Mouse (Mus musculus): ENCODE results near the gene Hspa12b.
A peak's percentile ranks its signal among the peaks of the same experiment; 100 is the strongest.

The Hspa12b gene

GRCm38 (mm10) chr2:131129836-131130235 is 2.8 kb downstream of the Hspa12b start:
- DNase-seq (ENCODE audit: low spot score) = peak; percentile 66

GRCm38 (mm10) chr2:131130849-131131248 is 3.8 kb downstream of the Hspa12b start:
- DNase-seq (ENCODE audit: low spot score) = no peak

- DNase-seq (ENCODE audit: low spot score) = no peak
Observed at GRCm38 (mm10) chr2:131132111-131132888, 5.2 kb downstream of the Hspa12b start.

- no peak for DNase-seq (ENCODE audit: low spot score)
Observed at GRCm38 (mm10) chr2:131132930-131133547, 6.0 kb downstream of the Hspa12b start, which contains the start of gene Gm11037. Gene Gm11037 (plus strand): TSS chr2:131133497.

GRCm38 (mm10) chr2:131134381-131134780 is 7.3 kb downstream of the Hspa12b start:
- no peak for DNase-seq (ENCODE audit: low spot score)

- DNase-seq (ENCODE audit: low spot score) = no peak
Observed at GRCm38 (mm10) chr2:131134826-131135400, 7.8 kb downstream of the Hspa12b start.

GRCm38 (mm10) chr2:131135521-131136139 is 8.6 kb downstream of the Hspa12b start:
- peak; percentile 90 for DNase-seq (ENCODE audit: low spot score)

- DNase-seq (ENCODE audit: low spot score) = no peak
Observed at GRCm38 (mm10) chr2:131138296-131138695, 11.2 kb downstream of the Hspa12b start.

- DNase-seq (ENCODE audit: low spot score) = no peak
Observed at GRCm38 (mm10) chr2:131138760-131139159, 11.7 kb downstream of the Hspa12b start.

- no peak for DNase-seq (ENCODE audit: low spot score)
Observed at GRCm38 (mm10) chr2:131139287-131139686, 12.2 kb downstream of the Hspa12b start.

GRCm38 (mm10) chr2:131139886-131140532 is 12.9 kb downstream of the Hspa12b start:
- DNase-seq (ENCODE audit: low spot score) = no peak

- DNase-seq (ENCODE audit: low spot score) = no peak
Observed at GRCm38 (mm10) chr2:131140533-131140905, 13.4 kb downstream of the Hspa12b start.

GRCm38 (mm10) chr2:131141336-131141986 is 14.4 kb downstream of the Hspa12b start:
- DNase-seq (ENCODE audit: low spot score) = no peak

GRCm38 (mm10) chr2:131142592-131142991 is 15.5 kb downstream of the Hspa12b start:
- peak; percentile 83 for DNase-seq (ENCODE audit: low spot score)

GRCm38 (mm10) chr2:131143007-131143780 is 16.1 kb downstream of the Hspa12b start:
- DNase-seq (ENCODE audit: low spot score) = no peak

GRCm38 (mm10) chr2:131145121-131145520 is 18.0 kb downstream of the Hspa12b start:
- no peak for DNase-seq (ENCODE audit: low spot score)

- DNase-seq (ENCODE audit: low spot score) = no peak
Observed at GRCm38 (mm10) chr2:131145536-131145935, 18.5 kb downstream of the Hspa12b start.

GRCm38 (mm10) chr2:131146193-131147042 is 19.3 kb downstream of the Hspa12b start:
- no peak for DNase-seq (ENCODE audit: low spot score)

GRCm38 (mm10) chr2:131147043-131147365 is 19.9 kb downstream of the Hspa12b start:
- DNase-seq (ENCODE audit: low spot score) = no peak
